Mouse (Mus musculus) E14TG2a.4 (cell line): ENCODE measurements at regions not wholly inside any gene's neighbourhood (a gene's known extent, or its start where the extent isn't known, plus 50 kb on each side); places are given as distances from the start of the nearest gene placed in this dataset.

Source experiments
- CTCF ChIP-seq: conservative IDR thresholded peaks from 2 replicates; pipeline ENCODE4 v1.5.1; 2014; ENCODE audit warnings: low read length
- NANOG ChIP-seq: IDR thresholded peaks from 2 replicates; pipeline ENCODE4 v1.6.1; 2014; ENCODE audit warnings: borderline replicate concordance, low read length, mixed read lengths
- POU5F1 ChIP-seq: IDR thresholded peaks from 2 replicates; pipeline ENCODE4 v1.6.1; 2014; ENCODE audit warnings: low read length, borderline replicate concordance

DNA sequence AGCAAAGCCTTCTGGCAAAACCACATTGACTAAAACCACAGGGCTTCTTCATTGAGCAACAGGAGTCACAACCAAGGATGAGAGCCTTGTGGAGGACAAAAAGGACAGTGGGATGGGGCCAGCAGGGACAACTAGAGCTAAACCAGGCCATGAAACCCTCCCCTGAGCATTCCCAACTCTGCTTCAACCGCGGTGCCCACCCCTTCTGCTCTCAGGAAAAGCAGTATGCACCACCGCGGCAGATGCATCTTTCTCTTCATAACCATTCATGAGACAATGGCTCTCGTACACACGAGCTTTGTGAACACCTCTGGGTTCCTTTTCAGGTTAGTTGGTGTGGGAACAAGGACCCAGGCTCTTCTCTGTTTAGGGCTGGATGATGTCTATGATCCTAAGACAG, 166.0 kb upstream of the Lef1 start:
- no peak for TF ChIP-seq CTCF
- TF ChIP-seq POU5F1, result no peak
- no peak for TF ChIP-seq NANOG
